Mouse (Mus musculus) layer of hippocampus, adult 18-20 months (tissue): ENCODE results near the gene Msmb. TPM values are rescaled to one million over a fixed set of nuclear protein-coding genes. Genes with fewer than 3 reads are reported as not detected.
"Not testable (repeated sequence)": the region's sequence is repeated elsewhere in the genome, so short reads cannot be mapped to it uniquely, and the experiment has no call there.

ENCODE experiments used
- DNase-seq, 2 experiments: peaks; one replicate each; pipeline ENCODE4 v3.0.0; 2022; ENCODE audit warnings: low spot score in 2 of 2
- total RNA-seq, 2 experiments: library from RNA; stranded (reverse); gene quantifications; 2 replicates each; pipeline ENCODE4 v1.2.3; 2021

Gene Msmb
- total RNA-seq, 2 experiments from 2014 or later = not detected

GRCm38 (mm10) chr14:32175310-32175709 is 33.5 kb downstream of the Msmb start:
- no peak for DNase-seq

- not testable (repeated sequence) for DNase-seq
Observed at GRCm38 (mm10) chr14:32176590-32176989, 34.8 kb downstream of the Msmb start.

GRCm38 (mm10) chr14:32179393-32180195 is 37.8 kb downstream of the Msmb start:
- no peak for DNase-seq

- no peak for DNase-seq
Observed at GRCm38 (mm10) chr14:32180861-32181260, 39.0 kb downstream of the Msmb start.

- DNase-seq = no peak
Observed at GRCm38 (mm10) chr14:32183846-32184245, 42.0 kb downstream of the Msmb start.

GRCm38 (mm10) chr14:32190627-32191391 is 49.0 kb downstream of the Msmb start:
- no peak for DNase-seq

GRCm38 (mm10) chr14:32191926-32192325 is 50.1 kb downstream of the Msmb start:
- no peak for DNase-seq

GRCm38 (mm10) chr14:32192437-32192836 is 50.6 kb downstream of the Msmb start:
- peak; percentile 24 to 56 for DNase-seq

GRCm38 (mm10) chr14:32193557-32193956 is 51.7 kb downstream of the Msmb start:
- DNase-seq = not testable (repeated sequence)

- no peak for DNase-seq
Observed at GRCm38 (mm10) chr14:32201354-32201753, 59.5 kb downstream of the Msmb start.

GRCm38 (mm10) chr14:32201791-32202451 is 60.1 kb downstream of the Msmb start, which contains the start of the genes Timm23 and Parg:
Gene Timm23, minus strand, starts transcription at chr14:32201898.
Gene Parg, plus strand, starts transcription at chr14:32201949.
- peak; percentile 86 to 92 for DNase-seq

Other genes starting within 250 kb of the Msmb start
- 1 to 10 TPM; 2.0 to 2.4 TPM for gene Galnt15, start 113.0 kb upstream of the Msmb start, total RNA-seq
- 10 to 100 TPM; 15.1 to 15.5 TPM for gene Oxnad1, start 56.6 kb upstream of the Msmb start, total RNA-seq
- gene Dph3, start 56.3 kb upstream of the Msmb start, total RNA-seq = 10 to 100 TPM; 35.2 to 36.2 TPM
- gene Ncoa4, start 17.8 kb downstream of the Msmb start, total RNA-seq = 100 to 1,000 TPM; 107 to 112 TPM
- gene Timm23, start 59.9 kb downstream of the Msmb start, total RNA-seq = 10 to 100 TPM; 72.7 to 74.1 TPM
- 10 to 100 TPM; 39.2 to 47.4 TPM for gene Parg, start 59.9 kb downstream of the Msmb start, total RNA-seq
- 100 to 1,000 TPM; 103 to 111 TPM for gene Ogdhl, start 180.0 kb downstream of the Msmb start, total RNA-seq
- under 1 TPM in 1 of 2 experiments, not detected in 1; 0.52 TPM for gene 1700024G13Rik, start 246.4 kb downstream of the Msmb start, total RNA-seq